16 mouse cellular contexts compared by ENCODE assay signal in the genomic region with DNA sequence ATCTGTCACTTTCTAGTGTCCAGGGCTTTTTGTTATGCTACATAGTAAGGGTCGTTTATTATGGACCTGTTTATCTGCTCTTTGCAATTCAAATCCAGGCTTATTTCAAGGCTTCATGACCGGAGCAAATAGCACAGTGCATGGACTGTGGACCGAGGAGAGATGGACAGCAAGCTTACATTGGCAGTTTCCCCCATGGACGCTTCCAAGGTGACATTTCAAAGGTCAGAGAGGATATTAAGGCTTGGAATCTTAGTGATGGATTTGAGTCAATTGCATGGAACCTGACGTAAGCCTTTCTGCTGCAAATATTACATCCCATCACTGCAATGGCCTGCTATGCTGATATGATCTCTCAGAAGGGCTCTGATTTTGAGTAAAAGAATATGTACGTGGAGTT.
"Had no signal": no experiment of that assay in that cellular context is flagged by ENCODE, and none has a peak within 500 bp of the region (broad histone marks: within the 10 kb centered on the region; RNA-seq: fewer than 3 reads in every experiment).

No protein-coding gene starts in this region.

- H3K4me3 ChIP-seq: neural tube, embryonic 13.5 days; neural tube, embryonic 15.5 days; stomach, embryonic 15.5 days had no signal

- H3K27ac ChIP-seq: neural tube, embryonic 13.5 days; neural tube, embryonic 15.5 days; stomach, embryonic 15.5 days; stomach, postnatal 0 days had no signal

- H3K27me3 ChIP-seq: neural tube, embryonic 13.5 days; neural tube, embryonic 15.5 days; stomach, embryonic 15.5 days had no signal

- DNase-seq: retina, postnatal 1 day; right cerebral cortex, adult 18-20 months; right cerebral cortex, postnatal 14 days; right cerebral cortex, postnatal 25 days; right cerebral cortex, postnatal 4 days; spleen, adult 18-20 months; thymus, adult 18-20 months; thymus, adult 2 months; thymus, postnatal 14 days; thymus, postnatal 25 days; thymus, postnatal 36 days; thymus, postnatal 4 days had no signal

- H3K9me3 ChIP-seq: neural tube, embryonic 13.5 days; neural tube, embryonic 15.5 days; stomach, embryonic 15.5 days had no signal

- H3K4me2 ChIP-seq: neural tube, embryonic 13.5 days; neural tube, embryonic 15.5 days; stomach, embryonic 15.5 days had no signal

- H3K4me1 ChIP-seq: stomach, embryonic 15.5 days had no signal

- H3K9ac ChIP-seq: neural tube, embryonic 13.5 days; neural tube, embryonic 15.5 days; stomach, embryonic 15.5 days had no signal

- H3K36me3 ChIP-seq: neural tube, embryonic 13.5 days; neural tube, embryonic 15.5 days; stomach, embryonic 15.5 days had no signal
